Mouse (Mus musculus) left cerebral cortex, adult 9 months (tissue): Measurements from ENCODE around the gene Pet100.
"Not testable (repeated sequence)": the region's sequence is repeated elsewhere in the genome, so short reads cannot be mapped to it uniquely, and the experiment has no call there.

ENCODE experiments used
- DNase-seq, 2 experiments: peaks; one replicate each; pipeline ENCODE4 v3.0.0; 2022; ENCODE audit warnings: low spot score in 2 of 2

Pet100 gene

DNA sequence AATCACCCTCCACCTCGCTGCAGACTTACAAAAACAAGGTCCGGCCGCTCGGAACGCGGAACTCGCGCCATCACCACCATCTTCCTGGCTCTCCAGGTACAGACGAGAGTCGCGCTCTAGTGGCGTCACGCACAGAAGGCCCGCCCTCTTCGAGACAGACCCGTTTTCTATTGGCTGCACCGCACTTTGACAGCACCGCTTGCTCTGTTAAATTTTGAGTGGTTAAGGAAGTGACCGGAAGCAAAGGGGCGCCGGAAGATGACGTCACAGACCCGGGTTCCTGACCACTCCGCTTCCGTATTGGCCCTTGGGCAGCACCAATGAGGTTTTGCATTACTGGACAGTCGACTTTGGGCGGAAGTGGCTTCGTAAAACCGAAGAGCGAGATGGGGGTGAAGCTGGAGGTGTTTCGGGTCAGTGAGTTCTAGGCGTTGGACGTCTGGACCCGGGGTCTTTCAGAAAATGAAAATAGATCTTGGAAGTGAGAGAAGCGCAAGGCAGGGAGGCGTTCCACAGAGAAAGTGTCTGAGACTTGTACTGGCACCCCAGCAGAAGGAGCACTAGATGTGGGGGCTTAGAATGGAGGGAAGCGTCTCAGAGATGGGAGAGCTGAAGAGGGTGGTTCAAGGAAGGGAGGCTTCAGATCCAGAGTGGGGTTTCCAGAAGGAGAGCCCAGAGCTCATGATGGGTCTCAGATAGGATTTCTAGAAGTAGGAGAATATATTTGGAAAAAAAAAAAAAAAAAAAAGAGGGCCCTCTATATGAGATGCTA is at the start of gene Pet100, which contains the start of gene Xab2:
Gene Pet100, plus strand, starts transcription at position 350 of the 772 bp plus-strand sequence.
Gene Xab2, minus strand, starts transcription at position 118 of the 772 bp plus-strand sequence.
- DNase-seq: peak; percentile 99 to 100

DNA sequence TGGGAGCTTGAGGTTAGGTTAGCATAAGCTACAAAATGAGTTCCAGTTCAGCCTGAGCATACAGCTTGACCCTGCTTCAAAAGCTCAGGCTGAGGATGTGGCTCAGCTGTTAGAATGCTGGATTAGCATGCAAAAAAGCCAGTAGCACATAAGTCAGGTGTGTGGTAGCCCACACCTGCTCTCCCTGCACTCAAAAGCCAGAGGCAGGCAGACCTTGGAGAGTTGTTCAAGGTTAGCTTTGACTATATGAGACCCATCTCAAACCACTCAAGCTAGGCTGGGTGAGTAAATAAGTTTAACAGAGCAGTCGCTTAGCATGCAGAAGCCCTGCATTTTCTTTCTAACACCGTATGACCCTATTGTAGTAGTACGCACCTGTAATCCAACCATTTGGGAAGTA is 46.8 kb upstream of the Pet100 start:
- DNase-seq: no peak

DNA sequence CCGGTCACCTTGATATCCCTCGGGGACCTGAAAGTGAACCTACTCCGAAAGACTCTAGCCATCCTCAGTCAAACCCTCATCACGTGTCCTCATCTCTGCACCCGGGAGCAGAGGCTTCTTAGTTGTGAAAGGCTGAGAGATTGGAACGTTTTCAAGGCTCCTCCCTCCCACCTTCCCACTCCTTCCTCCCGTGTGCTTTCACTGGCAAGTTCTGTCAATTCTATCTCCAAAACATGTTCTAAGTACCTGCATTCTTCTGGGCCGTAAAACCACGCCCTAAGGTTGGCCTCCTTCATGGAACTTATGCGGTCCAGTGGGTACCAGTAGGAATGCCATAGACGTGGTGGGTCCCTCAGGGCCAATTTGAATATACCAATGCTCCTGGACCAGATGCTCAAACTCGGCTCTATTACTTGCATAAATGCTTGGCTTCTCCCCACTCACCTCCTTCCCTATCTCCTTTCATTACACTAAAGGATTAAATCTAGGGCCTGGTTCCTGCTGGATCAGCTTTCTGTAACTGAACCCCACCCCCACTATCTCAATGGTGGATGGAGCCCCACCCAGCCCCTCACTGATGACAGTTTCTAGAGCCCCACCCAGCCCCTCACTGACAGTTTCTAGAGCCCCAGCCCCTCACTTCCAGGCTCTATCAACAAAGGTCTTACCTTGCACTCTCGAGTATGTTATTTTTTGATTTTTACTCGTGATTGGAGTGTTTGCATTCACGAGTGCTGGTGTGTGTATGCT is 45.0 kb upstream of the Pet100 start:
- DNase-seq: no peak

DNA sequence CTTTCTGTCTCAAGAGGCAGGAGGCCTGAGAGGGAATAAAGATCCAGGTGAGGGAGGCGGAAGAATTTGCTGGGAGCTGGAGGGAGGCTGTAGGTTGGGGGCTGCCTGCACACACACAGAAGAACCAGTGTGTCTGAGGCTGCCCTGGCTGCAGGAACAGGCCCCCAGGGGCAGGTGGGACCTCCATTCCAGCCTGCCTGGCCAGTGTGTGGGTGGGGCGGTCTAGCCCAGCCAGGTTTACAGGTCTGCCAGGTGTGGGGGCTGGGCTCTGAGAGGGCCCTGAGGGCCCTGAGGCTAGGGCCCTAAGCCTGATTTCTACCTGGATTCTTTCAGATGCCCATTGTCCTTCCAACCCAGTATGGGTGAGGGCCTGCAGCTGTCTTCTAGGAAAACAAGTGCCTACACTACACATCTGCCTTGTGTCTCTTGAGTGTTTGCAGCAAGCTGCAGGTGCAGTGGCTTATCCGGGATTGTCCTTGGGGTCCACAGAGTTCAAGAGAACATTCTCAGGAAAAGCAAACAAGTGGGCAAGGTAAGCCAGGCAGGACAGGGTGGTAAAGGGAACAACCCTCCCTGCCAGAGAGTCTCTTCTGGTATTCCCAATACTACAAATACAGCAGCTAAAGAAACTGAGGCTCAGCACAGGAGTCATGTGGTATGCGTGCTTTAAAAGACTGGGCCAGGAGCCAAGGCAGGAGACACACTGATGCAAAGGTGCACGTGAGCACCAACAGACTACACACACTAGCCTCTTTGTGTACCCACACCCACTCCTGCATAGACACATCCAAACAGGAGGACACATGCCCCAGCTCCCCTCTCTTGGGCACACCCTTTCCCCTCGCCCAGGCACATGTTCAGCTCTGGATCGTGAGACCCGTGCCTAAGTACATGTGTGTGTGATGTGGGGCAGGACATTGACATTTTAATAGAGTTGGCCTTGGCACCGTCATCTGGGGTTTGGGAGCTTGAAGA is 41.7 kb upstream of the Pet100 start:
- no peak for DNase-seq

DNA sequence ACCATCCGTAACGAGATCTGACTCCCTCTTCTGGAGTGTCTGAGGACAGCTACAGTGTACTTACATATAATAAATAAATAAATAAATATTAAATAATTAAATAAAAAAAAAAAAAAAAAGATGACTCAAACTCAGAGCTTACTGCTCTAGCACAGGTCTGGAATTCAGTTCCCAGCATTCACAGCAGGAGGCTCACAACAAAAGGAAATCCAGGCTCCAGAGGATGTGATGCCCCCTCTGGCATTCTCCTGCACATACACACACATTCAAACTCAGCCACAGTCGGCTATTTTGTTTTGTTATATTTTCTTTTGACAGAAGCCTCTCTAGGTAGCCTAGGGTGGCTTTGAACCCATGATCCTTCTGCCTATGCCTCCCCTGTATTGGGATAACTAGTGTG is 39.4 kb upstream of the Pet100 start:
- DNase-seq: not testable (repeated sequence)

GRCm38 (mm10) chr8:3586452-3586851 is 34.9 kb upstream of the Pet100 start:
- no peak for DNase-seq

DNA sequence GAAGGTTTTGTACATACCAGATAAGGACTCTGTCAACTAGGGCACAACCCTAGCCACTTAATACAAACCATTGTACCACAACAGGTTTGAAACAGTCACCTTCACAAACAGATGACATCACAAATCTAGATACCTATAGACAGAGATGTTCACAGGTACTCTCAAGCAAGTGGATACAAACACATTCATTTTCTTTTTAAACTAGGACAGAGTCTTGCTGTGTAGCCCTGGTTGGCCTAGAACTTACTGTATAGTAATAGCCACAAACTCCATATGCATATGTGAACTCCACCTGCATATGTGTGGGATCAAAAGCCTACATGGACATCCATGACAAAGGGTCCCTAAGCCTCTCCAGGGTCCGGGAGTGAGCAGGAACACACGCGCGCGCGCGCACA is 34.4 kb upstream of the Pet100 start, which contains the start of gene Camsap3:
Gene Camsap3, plus strand, starts transcription at position 301 of the 398 bp plus-strand sequence.
- DNase-seq: no peak

GRCm38 (mm10) chr8:3587391-3588257 is 33.7 kb upstream of the Pet100 start:
- peak in 1 of 2 experiments; percentile 66 for DNase-seq

GRCm38 (mm10) chr8:3588258-3588633 is 33.1 kb upstream of the Pet100 start:
- DNase-seq: no peak

- no peak for DNase-seq
Measured at GRCm38 (mm10) chr8:3593470-3593869, 27.9 kb upstream of the Pet100 start.

DNA sequence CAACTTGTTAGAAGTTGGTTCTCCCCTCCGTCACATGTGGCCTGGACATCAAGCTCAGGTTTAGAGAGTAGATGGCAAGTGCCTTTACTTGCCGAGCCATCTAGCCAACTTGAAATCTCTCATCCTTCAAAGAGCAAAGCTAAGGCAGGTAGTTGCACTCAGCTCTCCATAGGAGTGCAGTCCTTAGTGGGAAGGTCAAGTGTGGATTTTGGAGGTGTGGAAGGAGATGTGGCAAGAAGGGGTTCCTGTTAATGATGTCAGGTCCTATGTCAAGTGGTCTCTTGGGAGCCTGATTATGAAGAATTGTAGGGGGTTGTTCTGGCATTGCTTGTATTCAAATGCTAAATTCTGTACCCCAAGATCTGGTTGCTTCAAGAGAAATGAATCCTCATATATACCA is 26.9 kb upstream of the Pet100 start:
- DNase-seq: no peak

GRCm38 (mm10) chr8:3598054-3598453 is 23.3 kb upstream of the Pet100 start:
- DNase-seq: no peak

GRCm38 (mm10) chr8:3599219-3599618 is 22.1 kb upstream of the Pet100 start:
- DNase-seq: no peak

DNA sequence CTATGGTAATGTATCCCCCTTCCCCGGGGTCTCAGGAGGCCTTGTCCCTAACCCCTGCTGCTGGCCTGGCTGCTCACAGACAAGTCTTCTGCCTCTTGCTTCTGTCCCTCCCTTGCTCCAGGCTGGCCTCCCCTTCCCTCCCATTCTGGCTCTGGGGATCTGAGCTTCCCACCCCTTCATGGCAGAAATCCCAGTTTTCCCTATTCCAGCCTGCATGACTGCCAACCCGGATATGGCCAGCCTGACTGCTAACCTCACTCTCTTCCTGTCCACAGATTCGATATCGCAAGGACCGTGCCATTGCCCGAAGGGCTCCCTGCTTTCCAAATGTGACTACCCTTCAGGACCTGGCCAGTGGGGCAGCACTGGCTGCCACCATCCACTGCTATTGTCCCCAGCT is 20.9 kb upstream of the Pet100 start:
- DNase-seq: no peak

DNA sequence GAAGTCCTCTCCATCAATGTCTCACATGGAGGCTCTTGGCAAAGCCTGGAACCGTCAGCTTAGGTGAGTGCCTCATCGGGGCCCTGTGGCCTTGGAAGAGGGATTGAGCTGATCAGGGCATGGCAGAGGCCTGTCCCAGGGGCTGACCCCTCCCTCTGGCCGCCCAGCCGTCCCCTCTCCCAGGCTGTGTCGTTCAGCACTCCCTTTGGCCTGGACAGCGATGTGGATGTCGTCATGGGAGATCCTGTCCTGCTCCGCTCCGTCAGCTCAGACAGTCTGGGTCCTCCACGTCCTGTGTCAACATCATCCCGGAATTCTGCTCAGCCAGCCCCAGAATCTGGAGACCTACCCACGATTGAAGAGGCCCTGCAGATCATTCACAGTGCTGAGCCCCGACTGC is 17.9 kb upstream of the Pet100 start:
- no peak for DNase-seq

DNA sequence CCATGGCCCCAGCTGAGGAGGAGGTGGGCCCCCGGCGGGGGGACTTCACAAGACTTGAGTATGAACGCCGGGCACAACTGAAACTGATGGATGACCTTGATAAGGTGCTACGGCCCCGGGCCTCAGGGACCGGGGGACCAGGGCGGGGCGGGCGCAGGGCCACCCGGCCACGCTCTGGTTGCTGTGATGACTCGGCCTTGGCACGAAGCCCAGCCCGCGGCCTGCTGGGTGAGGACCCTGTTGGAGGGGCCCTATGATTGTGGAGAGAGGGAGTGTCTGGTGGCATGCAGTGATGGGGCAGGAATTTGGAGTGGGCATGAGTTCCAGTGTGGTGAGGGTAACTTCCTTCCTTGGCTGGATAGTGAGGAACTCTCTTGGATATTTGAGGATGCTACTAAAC is 14.8 kb upstream of the Pet100 start:
- no peak for DNase-seq

- no peak for DNase-seq
Measured at GRCm38 (mm10) chr8:3607822-3608221, 13.5 kb upstream of the Pet100 start.

DNA sequence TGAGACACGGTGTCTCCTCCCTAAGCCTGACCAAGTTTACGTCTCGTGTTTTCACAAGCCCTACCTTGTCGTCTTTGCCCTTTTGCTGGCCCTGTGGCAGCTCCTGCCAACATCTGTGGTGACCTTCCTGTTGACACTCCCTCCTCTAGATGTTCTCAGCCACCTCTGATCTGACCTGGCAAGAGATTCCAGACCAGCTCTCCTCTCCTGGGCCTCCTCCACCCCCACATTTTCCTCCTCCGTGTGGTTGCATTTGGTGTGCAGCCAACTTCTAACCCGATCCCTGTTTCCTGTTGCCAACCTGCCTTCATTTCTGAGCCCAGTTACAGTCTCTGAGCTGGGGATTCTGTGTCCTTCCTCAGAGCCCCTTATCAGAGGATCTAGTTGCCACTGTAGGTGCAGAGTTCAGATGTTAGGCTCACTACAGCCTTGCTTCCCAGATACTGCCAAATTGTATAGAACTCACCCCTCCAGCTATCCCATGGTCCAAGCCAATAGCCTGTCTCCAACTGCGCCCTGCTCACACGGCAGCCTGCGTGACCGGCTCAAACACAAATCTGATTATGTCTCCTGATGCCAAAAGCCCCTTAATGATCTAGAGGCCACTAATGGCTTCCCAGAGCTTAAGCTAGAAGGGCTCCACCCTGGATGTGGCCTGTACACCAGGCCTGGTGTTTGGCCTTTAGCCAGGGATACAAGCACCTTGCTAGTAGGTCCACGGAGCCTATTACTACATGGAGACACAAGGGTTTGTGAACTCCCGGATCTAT is 12.1 kb upstream of the Pet100 start:
- DNase-seq: no peak

DNA sequence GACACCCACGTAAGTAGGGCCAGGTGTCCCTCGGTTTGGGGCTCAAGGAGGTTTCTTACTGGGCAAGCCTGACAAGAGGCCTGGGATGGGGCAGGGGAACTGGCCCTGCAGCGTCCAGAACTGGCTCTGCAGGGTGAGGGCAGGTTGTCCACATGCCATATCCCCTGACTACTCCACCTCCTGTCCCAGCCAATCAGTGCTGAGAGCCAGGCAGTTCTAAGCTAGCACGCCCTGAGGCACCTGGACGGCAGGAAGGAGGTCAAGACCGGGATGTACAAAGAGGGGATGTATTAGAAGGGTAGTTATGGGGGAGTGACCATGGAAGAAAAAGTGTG is 11.6 kb upstream of the Pet100 start:
- no peak for DNase-seq

DNA sequence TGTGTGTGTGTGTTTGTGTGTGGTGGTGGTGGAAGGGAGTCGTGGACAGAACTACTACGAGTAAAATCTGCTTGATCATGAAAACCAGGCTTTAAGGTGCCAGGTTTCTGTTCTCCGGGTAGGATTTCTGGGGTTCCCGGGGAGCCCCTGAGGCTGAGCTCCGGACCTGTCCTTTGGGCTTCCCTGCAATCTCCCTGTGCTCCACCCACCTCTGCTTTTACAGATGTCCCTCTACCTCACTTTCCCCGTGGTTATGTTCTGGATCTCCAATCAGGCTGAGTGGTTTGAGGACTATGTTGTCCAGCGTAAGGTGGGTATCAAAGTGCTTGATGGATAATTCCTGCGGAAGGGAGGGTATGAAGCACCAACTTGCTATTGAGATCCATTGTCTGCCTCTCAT is 771 bp downstream of the Pet100 start:
- no peak for DNase-seq
